Mouse (Mus musculus): ENCODE measurements around the gene Odf3. TPM values are rescaled to one million over a fixed set of nuclear protein-coding genes. Genes with fewer than 3 reads are reported as not detected.
"Not testable (repeated sequence)": the region's sequence is repeated elsewhere in the genome, so short reads cannot be mapped to it uniquely, and the experiment has no call there.

The Odf3 gene
- polyA plus RNA-seq, 1 experiment from 2014 or later: 0.08 TPM

- WGBS: 96% methylated on average over 16 of the region's 16 CpGs
- H3K4me3 ChIP-seq (replicated peaks; ENCODE audit: low read length); H3K9me3 ChIP-seq (replicated peaks; ENCODE audit: control insufficient read depth, low read length); H3K27me3 ChIP-seq (ENCODE audit: control insufficient read depth, insufficient read depth, low read length); H3K4me2 ChIP-seq (ENCODE audit: low read depth, low read length); H3K27ac ChIP-seq (ENCODE audit: low read length); ATAC-seq (ENCODE audit: insufficient read depth, low FRiP score); H3K9ac ChIP-seq (ENCODE audit: low read length); H3K4me1 ChIP-seq (ENCODE audit: control insufficient read depth, insufficient read depth, low read length): not testable (repeated sequence)
- peaks cover 32% of the 10 kb centered on the region for H3K36me3 ChIP-seq (ENCODE audit: control insufficient read depth, insufficient read depth, low read length)
Measured at GRCm38 (mm10) chr7:140890636-140891035, 43.0 kb downstream of the Odf3 start.

GRCm38 (mm10) chr7:140894031-140894430 is 46.4 kb downstream of the Odf3 start:
- Histone ChIP-seq H3K4me3 (replicated peaks; ENCODE audit: low read length) (no peak overlapping the region), H3K36me3 (ENCODE audit: control insufficient read depth, insufficient read depth, low read length) (peaks cover 21% of the 10 kb centered on the region), H3K9ac (ENCODE audit: low read length) (no peak overlapping the region), H3K4me1 (ENCODE audit: control insufficient read depth, insufficient read depth, low read length) (no peaks in the 10 kb centered on the region), H3K27ac (ENCODE audit: low read length) (no peak overlapping the region), H3K9me3 (replicated peaks; ENCODE audit: control insufficient read depth, low read length) (no peaks in the 10 kb centered on the region), H3K27me3 (ENCODE audit: control insufficient read depth, insufficient read depth, low read length) (no peaks in the 10 kb centered on the region), H3K4me2 (ENCODE audit: low read depth, low read length) (no peak overlapping the region)
- no peak for ATAC-seq (ENCODE audit: insufficient read depth, low FRiP score)
- WGBS: 89% methylated on average over 7 of the region's 7 CpGs

DNA sequence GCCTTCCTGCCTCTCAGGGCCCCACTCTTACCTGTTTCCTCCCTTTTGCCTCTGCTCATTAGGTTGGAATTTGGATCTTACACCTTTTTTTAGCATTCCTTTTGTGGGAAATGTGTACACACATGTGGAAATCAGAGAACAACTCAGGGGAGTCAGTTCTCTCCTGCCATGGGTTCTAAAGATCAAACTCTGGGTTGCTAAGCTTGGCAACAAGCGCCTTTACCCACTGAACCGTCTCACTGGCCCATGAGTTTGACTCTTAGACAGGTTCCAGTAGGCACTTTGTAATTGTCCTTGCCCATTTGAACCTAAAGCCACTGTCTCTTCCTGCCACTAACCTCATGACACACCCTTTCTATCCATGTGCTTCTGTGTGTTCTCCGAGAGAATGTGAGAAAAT is 47.0 kb downstream of the Odf3 start:
- Histone ChIP-seq H3K4me2 (ENCODE audit: low read depth, low read length) (no peak overlapping the region), H3K9me3 (replicated peaks; ENCODE audit: control insufficient read depth, low read length) (no peaks in the 10 kb centered on the region), H3K27me3 (ENCODE audit: control insufficient read depth, insufficient read depth, low read length) (no peaks in the 10 kb centered on the region), H3K4me1 (ENCODE audit: control insufficient read depth, insufficient read depth, low read length) (no peaks in the 10 kb centered on the region), H3K36me3 (ENCODE audit: control insufficient read depth, insufficient read depth, low read length) (peaks cover 21% of the 10 kb centered on the region), H3K27ac (ENCODE audit: low read length) (no peak overlapping the region), H3K9ac (ENCODE audit: low read length) (no peak overlapping the region), H3K4me3 (replicated peaks; ENCODE audit: low read length) (no peak overlapping the region)
- 91% methylated on average over 3 of the region's 3 CpGs for WGBS
- no peak for ATAC-seq (ENCODE audit: insufficient read depth, low FRiP score)

- Histone ChIP-seq H3K4me1 (ENCODE audit: control insufficient read depth, insufficient read depth, low read length) (no peaks in the 10 kb centered on the region), H3K27ac (ENCODE audit: low read length) (no peak overlapping the region), H3K27me3 (ENCODE audit: control insufficient read depth, insufficient read depth, low read length) (no peaks in the 10 kb centered on the region), H3K36me3 (ENCODE audit: control insufficient read depth, insufficient read depth, low read length) (peaks cover 10% of the 10 kb centered on the region), H3K4me2 (ENCODE audit: low read depth, low read length) (no peak overlapping the region), H3K9ac (ENCODE audit: low read length) (no peak overlapping the region), H3K4me3 (replicated peaks; ENCODE audit: low read length) (no peak overlapping the region), H3K9me3 (replicated peaks; ENCODE audit: control insufficient read depth, low read length) (no peaks in the 10 kb centered on the region)
- WGBS: 87% methylated on average over 7 of the region's 7 CpGs
- no peak for ATAC-seq (ENCODE audit: insufficient read depth, low FRiP score)
Measured at GRCm38 (mm10) chr7:140897863-140898262, 50.3 kb downstream of the Odf3 start.

- no peak overlapping the region for H3K27ac ChIP-seq (ENCODE audit: low read length)
- H3K4me1 ChIP-seq (ENCODE audit: control insufficient read depth, insufficient read depth, low read length): no peaks in the 10 kb centered on the region
- H3K27me3 ChIP-seq (ENCODE audit: control insufficient read depth, insufficient read depth, low read length): no peaks in the 10 kb centered on the region
- WGBS: 67% methylated on average over 3 of the region's 3 CpGs
- no peak overlapping the region for H3K4me2 ChIP-seq (ENCODE audit: low read depth, low read length)
- H3K9ac ChIP-seq (ENCODE audit: low read length): no peak overlapping the region
- H3K36me3 ChIP-seq (ENCODE audit: control insufficient read depth, insufficient read depth, low read length): peaks cover 10% of the 10 kb centered on the region
- H3K4me3 ChIP-seq (replicated peaks; ENCODE audit: low read length): no peak overlapping the region
- no peak for ATAC-seq (ENCODE audit: insufficient read depth, low FRiP score)
- H3K9me3 ChIP-seq (replicated peaks; ENCODE audit: control insufficient read depth, low read length): no peaks in the 10 kb centered on the region
Measured at GRCm38 (mm10) chr7:140899121-140899520, 51.5 kb downstream of the Odf3 start.

DNA sequence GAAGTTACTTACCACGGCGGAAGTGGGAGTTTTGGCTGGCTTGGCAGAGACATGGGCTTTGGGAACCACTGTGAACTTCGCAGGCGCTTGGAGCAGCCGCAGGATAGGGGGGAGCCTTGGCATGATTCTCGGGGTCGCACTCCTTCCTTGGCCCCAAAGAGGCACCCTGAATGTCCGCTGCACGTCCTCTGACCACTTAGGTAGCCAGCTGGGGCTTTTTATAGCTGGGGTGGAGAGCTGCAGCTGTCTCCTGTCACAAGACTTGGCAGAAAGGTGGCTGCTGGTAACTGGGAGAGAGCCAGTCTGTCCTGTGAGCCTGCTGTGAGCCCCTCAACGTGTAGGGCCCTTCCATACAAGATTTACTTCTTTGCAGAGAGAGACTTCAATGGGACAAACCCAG is 52.6 kb downstream of the Odf3 start, which contains the start of gene Cox8b:
TSS of gene Cox8b (minus strand) at position 227 of the 400 bp plus-strand sequence.
- ATAC-seq (ENCODE audit: insufficient read depth, low FRiP score): no peak
- no peaks in the 10 kb centered on the region for H3K9me3 ChIP-seq (replicated peaks; ENCODE audit: control insufficient read depth, low read length)
- no peak within 1 kb of the TSS for H3K4me3 ChIP-seq (replicated peaks; ENCODE audit: low read length)
- H3K4me1 ChIP-seq (ENCODE audit: control insufficient read depth, insufficient read depth, low read length): no peaks in the 10 kb centered on the region
- H3K9ac ChIP-seq (ENCODE audit: low read length): 0 out of 2 replicates have a peak within 1 kb of the TSS, but pooled peaks have one; percentile 26
- H3K36me3 ChIP-seq (ENCODE audit: control insufficient read depth, insufficient read depth, low read length): peaks cover 3% of the 10 kb centered on the region; the same call in 1 of the 2 replicates
- no peak within 1 kb of the TSS for H3K4me2 ChIP-seq (ENCODE audit: low read depth, low read length)
- H3K27me3 ChIP-seq (ENCODE audit: control insufficient read depth, insufficient read depth, low read length): no peaks in the 10 kb centered on the region
- H3K27ac ChIP-seq (ENCODE audit: low read length): no peak within 1 kb of the TSS
- 60% methylated on average over 10 of the region's 10 CpGs for WGBS

Other genes starting within 250 kb of the Odf3 start
- 0.01 and 0.02 TPM in 2 replicates for gene Olfr46, start 246.5 kb upstream of the Odf3 start, polyA plus RNA-seq (2015; fragmentation: Nextera tagmentation; extraction: Ambion mirVana)
- not detected in 2 replicates for gene Olfr61, start 218.8 kb upstream of the Odf3 start, polyA plus RNA-seq (2015; fragmentation: Nextera tagmentation; extraction: Ambion mirVana)
- gene Olfr53, start 201.4 kb upstream of the Odf3 start, polyA plus RNA-seq (2015; fragmentation: Nextera tagmentation; extraction: Ambion mirVana): not detected in 2 replicates
- not detected in 2 replicates for gene Olfr539, start 187.9 kb upstream of the Odf3 start, polyA plus RNA-seq (2015; fragmentation: Nextera tagmentation; extraction: Ambion mirVana)
- gene Olfr45, start 165.9 kb upstream of the Odf3 start, polyA plus RNA-seq (2015; fragmentation: Nextera tagmentation; extraction: Ambion mirVana): not detected in 2 replicates
- not detected in 2 replicates for gene Olfr541, start 150.5 kb upstream of the Odf3 start, polyA plus RNA-seq (2015; fragmentation: Nextera tagmentation; extraction: Ambion mirVana)
- gene Cyp2e1, start 84.1 kb upstream of the Odf3 start, polyA plus RNA-seq (2015; fragmentation: Nextera tagmentation; extraction: Ambion mirVana): not detected in 2 replicates
- gene Syce1, start 60.0 kb upstream of the Odf3 start, polyA plus RNA-seq (2015; fragmentation: Nextera tagmentation; extraction: Ambion mirVana): 0.35 TPM in 1 of 2 replicates, not detected in the other
- 1.3 and 1.9 TPM in 2 replicates for gene Zfp941, start 25.6 kb upstream of the Odf3 start, polyA plus RNA-seq (2015; fragmentation: Nextera tagmentation; extraction: Ambion mirVana)
- 26.7 and 34.7 TPM in 2 replicates for gene Urah, start 12.8 kb upstream of the Odf3 start, polyA plus RNA-seq (2015; fragmentation: Nextera tagmentation; extraction: Ambion mirVana)
- gene Scgb1c1, start 2.3 kb upstream of the Odf3 start, polyA plus RNA-seq (2015; fragmentation: Nextera tagmentation; extraction: Ambion mirVana): not detected in 2 replicates
- not detected in 2 replicates for gene Gm45785, start 8.5 kb downstream of the Odf3 start, polyA plus RNA-seq (2015; fragmentation: Nextera tagmentation; extraction: Ambion mirVana)
- gene Ric8a, start 9.2 kb downstream of the Odf3 start, polyA plus RNA-seq (2015; fragmentation: Nextera tagmentation; extraction: Ambion mirVana): 62.5 and 77.8 TPM in 2 replicates
- gene Bet1l, start 9.8 kb downstream of the Odf3 start, polyA plus RNA-seq (2015; fragmentation: Nextera tagmentation; extraction: Ambion mirVana): 43.5 and 46.6 TPM in 2 replicates
- gene Psmd13, start 34.2 kb downstream of the Odf3 start, polyA plus RNA-seq (2015; fragmentation: Nextera tagmentation; extraction: Ambion mirVana): 189 and 193 TPM in 2 replicates
- gene Sirt3, start 34.5 kb downstream of the Odf3 start, polyA plus RNA-seq (2015; fragmentation: Nextera tagmentation; extraction: Ambion mirVana): 24.0 and 27.4 TPM in 2 replicates
- 1.3 and 19.4 TPM in 2 replicates for gene Cox8b, start 52.6 kb downstream of the Odf3 start, polyA plus RNA-seq (2015; fragmentation: Nextera tagmentation; extraction: Ambion mirVana)
- 9.9 and 10.0 TPM in 2 replicates for gene Nlrp6, start 73.1 kb downstream of the Odf3 start, polyA plus RNA-seq (2015; fragmentation: Nextera tagmentation; extraction: Ambion mirVana)
- gene Pgghg, start 93.6 kb downstream of the Odf3 start, polyA plus RNA-seq (2015; fragmentation: Nextera tagmentation; extraction: Ambion mirVana): 25.6 and 27.3 TPM in 2 replicates
- gene Ifitm5, start 102.5 kb downstream of the Odf3 start, polyA plus RNA-seq (2015; fragmentation: Nextera tagmentation; extraction: Ambion mirVana): 3.8 and 4.4 TPM in 2 replicates
- not detected in 2 replicates for gene Gm45717, start 108.1 kb downstream of the Odf3 start, polyA plus RNA-seq (2015; fragmentation: Nextera tagmentation; extraction: Ambion mirVana)
- 1,006 and 1,276 TPM in 2 replicates for gene Ifitm2, start 108.2 kb downstream of the Odf3 start, polyA plus RNA-seq (2015; fragmentation: Nextera tagmentation; extraction: Ambion mirVana)
- 156 and 185 TPM in 2 replicates for gene Ifitm1, start 119.4 kb downstream of the Odf3 start, polyA plus RNA-seq (2015; fragmentation: Nextera tagmentation; extraction: Ambion mirVana)
- 322 and 395 TPM in 2 replicates for gene Ifitm3, start 163.0 kb downstream of the Odf3 start, polyA plus RNA-seq (2015; fragmentation: Nextera tagmentation; extraction: Ambion mirVana)
- gene Ifitm6, start 170.1 kb downstream of the Odf3 start, polyA plus RNA-seq (2015; fragmentation: Nextera tagmentation; extraction: Ambion mirVana): 5.5 and 7.5 TPM in 2 replicates
- gene Gm17387, start 181.3 kb downstream of the Odf3 start, polyA plus RNA-seq (2015; fragmentation: Nextera tagmentation; extraction: Ambion mirVana): not detected in 2 replicates
- 4.9 and 5.1 TPM in 2 replicates for gene B4galnt4, start 213.3 kb downstream of the Odf3 start, polyA plus RNA-seq (2015; fragmentation: Nextera tagmentation; extraction: Ambion mirVana)
- gene Pkp3, start 230.4 kb downstream of the Odf3 start, polyA plus RNA-seq (2015; fragmentation: Nextera tagmentation; extraction: Ambion mirVana): 74.2 and 103 TPM in 2 replicates